Mouse (Mus musculus): Measurements from ENCODE around the gene Gm1043. TPM values are rescaled to one million over a fixed set of nuclear protein-coding genes. Genes with fewer than 3 reads are reported as not detected.

The Gm1043 gene
- polyA plus RNA-seq, 1 experiment, result 4.3 TPM

GRCm38 (mm10) chr5:37254523-37254922 lies 169.4 kb downstream of the Gm1043 start:
- WGBS, result 93% methylated on average over 4 of the region's 4 CpGs

DNA sequence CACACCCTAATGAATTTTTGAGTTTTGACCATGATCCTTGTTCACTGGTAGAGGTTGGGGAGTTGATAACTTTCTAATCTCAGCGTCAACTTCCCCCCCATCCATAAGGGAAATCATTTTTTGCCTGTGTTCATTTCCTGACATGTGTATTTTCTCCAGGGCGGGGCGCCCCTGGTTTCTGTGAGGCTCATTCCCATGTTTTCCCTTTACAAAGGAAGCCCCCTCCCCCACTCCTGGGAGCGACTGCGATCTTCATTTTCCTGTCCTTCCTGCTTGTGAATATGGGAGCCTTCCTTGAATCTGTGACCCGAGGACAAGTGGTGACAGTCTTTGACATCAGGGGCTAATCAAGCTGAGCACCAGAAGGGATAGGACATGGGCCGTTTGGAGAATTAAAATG lies 171.7 kb downstream of the Gm1043 start:
- no peaks in the 10 kb centered on the region for H3K27me3 ChIP-seq (ENCODE audit: control insufficient read depth, insufficient read depth, low read length)
- no peak for DNase-seq
- H3K36me3 ChIP-seq (ENCODE audit: control insufficient read depth, insufficient read depth, low read length), result no peaks in the 10 kb centered on the region
- H3K4me3 ChIP-seq (ENCODE audit: control insufficient read depth, insufficient read depth, low read length), result no peak overlapping the region
- no peaks in the 10 kb centered on the region for H3K4me1 ChIP-seq (replicated peaks; ENCODE audit: control insufficient read depth, insufficient read depth, low read length)
- H3K27ac ChIP-seq (ENCODE audit: control insufficient read depth, insufficient read depth, low read length), result no peak overlapping the region
- 60% methylated on average over 7 of the region's 7 CpGs for WGBS
- no peak for TF ChIP-seq CTCF (IDR thresholded peaks at IDR 0.05; ENCODE audit: borderline replicate concordance, control insufficient read depth, extremely low read depth, insufficient read depth, low read length, poor library complexity)
- TF ChIP-seq POLR2A (IDR thresholded peaks at IDR 0.05; ENCODE audit: control insufficient read depth, extremely low read depth, insufficient read depth, low read length, poor library complexity), result no peak

More at GRCm38 (mm10) chr5:37254523-37254922, 169.4 kb downstream of the Gm1043 start:
- H3K4me1 ChIP-seq (replicated peaks; ENCODE audit: control insufficient read depth, insufficient read depth, low read length), result no peaks in the 10 kb centered on the region
- no peak for DNase-seq
- no peak overlapping the region for H3K27ac ChIP-seq (ENCODE audit: control insufficient read depth, insufficient read depth, low read length)
- H3K4me3 ChIP-seq (ENCODE audit: control insufficient read depth, insufficient read depth, low read length), result no peak overlapping the region
- H3K36me3 ChIP-seq (ENCODE audit: control insufficient read depth, insufficient read depth, low read length), result no peaks in the 10 kb centered on the region
- no peaks in the 10 kb centered on the region for H3K27me3 ChIP-seq (ENCODE audit: control insufficient read depth, insufficient read depth, low read length)
- TF ChIP-seq CTCF (IDR thresholded peaks at IDR 0.05; ENCODE audit: borderline replicate concordance, control insufficient read depth, extremely low read depth, insufficient read depth, low read length, poor library complexity), result no peak
- no peak for TF ChIP-seq POLR2A (IDR thresholded peaks at IDR 0.05; ENCODE audit: control insufficient read depth, extremely low read depth, insufficient read depth, low read length, poor library complexity)

GRCm38 (mm10) chr5:37257243-37257642 lies 172.1 kb downstream of the Gm1043 start:
- Histone ChIP-seq H3K4me3 (ENCODE audit: control insufficient read depth, insufficient read depth, low read length) (no peak overlapping the region), H3K27me3 (ENCODE audit: control insufficient read depth, insufficient read depth, low read length) (no peaks in the 10 kb centered on the region), H3K4me1 (replicated peaks; ENCODE audit: control insufficient read depth, insufficient read depth, low read length) (no peaks in the 10 kb centered on the region), H3K27ac (ENCODE audit: control insufficient read depth, insufficient read depth, low read length) (no peak overlapping the region), H3K36me3 (ENCODE audit: control insufficient read depth, insufficient read depth, low read length) (no peaks in the 10 kb centered on the region)
- no peak for TF ChIP-seq CTCF (IDR thresholded peaks at IDR 0.05; ENCODE audit: borderline replicate concordance, control insufficient read depth, extremely low read depth, insufficient read depth, low read length, poor library complexity)
- no peak for TF ChIP-seq POLR2A (IDR thresholded peaks at IDR 0.05; ENCODE audit: control insufficient read depth, extremely low read depth, insufficient read depth, low read length, poor library complexity)
- 51% methylated on average over 5 of the region's 5 CpGs for WGBS
- peak; percentile 19 for DNase-seq

GRCm38 (mm10) chr5:37261734-37262133 lies 176.6 kb downstream of the Gm1043 start:
- 87% methylated on average over 5 of the region's 5 CpGs for WGBS
- H3K4me1 ChIP-seq (replicated peaks; ENCODE audit: control insufficient read depth, insufficient read depth, low read length), result no peaks in the 10 kb centered on the region
- no peak for DNase-seq
- TF ChIP-seq CTCF (IDR thresholded peaks at IDR 0.05; ENCODE audit: borderline replicate concordance, control insufficient read depth, extremely low read depth, insufficient read depth, low read length, poor library complexity) (no peak), POLR2A (IDR thresholded peaks at IDR 0.05; ENCODE audit: control insufficient read depth, extremely low read depth, insufficient read depth, low read length, poor library complexity) (no peak)
- H3K27me3 ChIP-seq (ENCODE audit: control insufficient read depth, insufficient read depth, low read length), result no peaks in the 10 kb centered on the region
- no peaks in the 10 kb centered on the region for H3K36me3 ChIP-seq (ENCODE audit: control insufficient read depth, insufficient read depth, low read length)
- H3K27ac ChIP-seq (ENCODE audit: control insufficient read depth, insufficient read depth, low read length), result no peak overlapping the region
- H3K4me3 ChIP-seq (ENCODE audit: control insufficient read depth, insufficient read depth, low read length), result no peak overlapping the region

DNA sequence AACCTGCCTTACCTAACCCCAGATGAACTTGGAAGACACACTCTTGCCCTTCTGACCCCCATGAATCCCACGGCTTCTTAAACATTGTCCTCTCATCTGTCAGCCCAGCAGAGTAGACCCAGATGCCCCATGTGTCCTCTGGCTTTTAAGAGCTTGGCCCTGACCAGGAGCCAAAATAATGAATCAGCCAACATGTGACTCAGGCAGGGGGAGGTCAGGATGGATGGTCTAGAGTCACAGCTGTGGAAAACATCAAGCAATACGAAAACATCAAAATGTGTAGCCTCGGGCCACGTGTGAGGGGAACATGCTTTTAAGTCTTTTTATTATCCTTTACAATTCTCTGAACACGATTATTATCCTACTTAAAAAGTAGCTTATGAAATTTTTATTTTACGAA lies 178.6 kb downstream of the Gm1043 start:
- no peak overlapping the region for H3K4me3 ChIP-seq (ENCODE audit: control insufficient read depth, insufficient read depth, low read length)
- H3K27me3 ChIP-seq (ENCODE audit: control insufficient read depth, insufficient read depth, low read length), result no peaks in the 10 kb centered on the region
- WGBS, result 86% methylated on average over 6 of the region's 6 CpGs
- DNase-seq, result no peak
- no peaks in the 10 kb centered on the region for H3K4me1 ChIP-seq (replicated peaks; ENCODE audit: control insufficient read depth, insufficient read depth, low read length)
- no peaks in the 10 kb centered on the region for H3K36me3 ChIP-seq (ENCODE audit: control insufficient read depth, insufficient read depth, low read length)
- TF ChIP-seq CTCF (IDR thresholded peaks at IDR 0.05; ENCODE audit: borderline replicate concordance, control insufficient read depth, extremely low read depth, insufficient read depth, low read length, poor library complexity), result no peak
- H3K27ac ChIP-seq (ENCODE audit: control insufficient read depth, insufficient read depth, low read length), result no peak overlapping the region

Other genes starting within 250 kb of the Gm1043 start
- 0.09 and 0.16 TPM in 2 replicates for gene Ppp2r2c, start 216.9 kb upstream of the Gm1043 start, polyA plus RNA-seq (2012; rRNA removed)
- 7.1 and 8.5 TPM in 2 replicates for gene Wfs1, start 96.2 kb upstream of the Gm1043 start, polyA plus RNA-seq (2012; rRNA removed)
- gene Crmp1, start 156.6 kb downstream of the Gm1043 start, polyA plus RNA-seq (2012; rRNA removed), result 2.8 and 3.8 TPM in 2 replicates

All from thymus, adult 2 months (tissue).